Mouse (Mus musculus): ENCODE measurements around the gene Ank2. TPM values are rescaled to one million over a fixed set of nuclear protein-coding genes. Genes with fewer than 3 reads are reported as not detected.

Ank2 gene
- polyA plus RNA-seq, 1 experiment from 2014 or later, result 47.1 TPM

DNA sequence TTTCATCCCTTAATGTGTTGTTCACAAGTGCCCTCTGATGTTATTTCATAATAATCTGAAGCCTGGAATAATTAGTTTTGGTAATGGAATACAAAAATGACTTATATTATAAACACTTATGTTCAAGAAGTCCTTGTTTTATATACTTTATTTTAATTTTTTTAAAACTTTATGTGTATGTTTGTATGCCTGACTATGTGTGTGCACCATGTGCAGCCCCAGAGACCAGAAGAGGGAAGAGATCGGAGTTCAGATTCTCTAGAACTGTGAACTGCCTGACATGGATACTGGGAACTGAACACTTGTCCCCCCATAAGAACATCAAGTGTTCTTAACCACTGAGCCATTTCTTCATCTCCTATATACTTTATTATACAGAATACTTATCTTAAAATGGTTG lies 411.6 kb downstream of the Ank2 start:
- no peaks in the 10 kb centered on the region for H3K9me3 ChIP-seq
- WGBS, result 89% methylated on average over 1 of the region's 1 CpGs
- H3K27me3 ChIP-seq, result no peaks in the 10 kb centered on the region

DNA sequence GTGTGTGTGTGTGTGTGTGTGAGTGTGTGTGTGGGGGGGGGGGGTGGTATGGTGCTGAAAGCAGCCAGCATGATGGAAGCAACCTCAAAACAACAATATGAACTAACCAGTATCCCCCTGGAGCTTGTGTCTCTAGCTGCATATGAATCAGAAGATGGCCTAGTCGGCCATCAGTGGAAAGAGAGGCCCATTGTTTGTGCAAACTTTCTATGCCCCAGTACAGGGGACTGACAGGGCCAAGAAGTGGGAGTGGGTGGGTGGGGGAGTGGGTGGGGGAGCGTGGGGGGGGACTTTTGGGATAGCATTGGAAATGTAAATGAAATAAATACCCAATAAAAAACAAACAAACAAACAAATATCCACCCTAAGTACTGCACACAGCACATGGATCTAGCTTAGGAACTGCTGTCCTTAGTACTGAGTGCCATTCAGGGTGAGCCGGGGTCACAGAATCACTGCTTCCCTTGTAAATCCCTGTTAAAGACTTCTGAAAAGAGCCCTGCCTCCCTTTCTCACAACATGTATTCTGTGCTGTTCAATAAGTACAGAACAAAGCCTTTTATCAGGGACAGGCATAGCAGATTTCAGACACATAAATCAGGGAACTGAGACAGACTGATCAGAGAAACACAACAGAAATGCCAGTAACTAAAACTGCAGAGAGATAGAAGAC lies 412.2 kb downstream of the Ank2 start:
- H3K9me3 ChIP-seq, result no peaks in the 10 kb centered on the region
- no peak overlapping the region for H3K4me3 ChIP-seq
- 59% methylated on average over 3 of the region's 3 CpGs for WGBS
- ATAC-seq (ENCODE audit: insufficient number of reproducible peaks, insufficient read depth, low FRiP score, low TSS enrichment), result no peak
- H3K9ac ChIP-seq, result no peak overlapping the region
- H3K4me2 ChIP-seq (replicated peaks), result no peak overlapping the region
- H3K36me3 ChIP-seq, result no peaks in the 10 kb centered on the region
- no peaks in the 10 kb centered on the region for H3K27me3 ChIP-seq
- no peaks in the 10 kb centered on the region for H3K4me1 ChIP-seq
- no peak overlapping the region for H3K27ac ChIP-seq

More for the DNA sequence above, 411.6 kb downstream of the Ank2 start:
- H3K9ac ChIP-seq, result no peak overlapping the region
- H3K36me3 ChIP-seq, result no peaks in the 10 kb centered on the region
- no peak for ATAC-seq (ENCODE audit: insufficient number of reproducible peaks, insufficient read depth, low FRiP score, low TSS enrichment)
- no peak overlapping the region for H3K4me2 ChIP-seq (replicated peaks)
- no peaks in the 10 kb centered on the region for H3K4me1 ChIP-seq
- no peak overlapping the region for H3K4me3 ChIP-seq
- no peak overlapping the region for H3K27ac ChIP-seq

DNA sequence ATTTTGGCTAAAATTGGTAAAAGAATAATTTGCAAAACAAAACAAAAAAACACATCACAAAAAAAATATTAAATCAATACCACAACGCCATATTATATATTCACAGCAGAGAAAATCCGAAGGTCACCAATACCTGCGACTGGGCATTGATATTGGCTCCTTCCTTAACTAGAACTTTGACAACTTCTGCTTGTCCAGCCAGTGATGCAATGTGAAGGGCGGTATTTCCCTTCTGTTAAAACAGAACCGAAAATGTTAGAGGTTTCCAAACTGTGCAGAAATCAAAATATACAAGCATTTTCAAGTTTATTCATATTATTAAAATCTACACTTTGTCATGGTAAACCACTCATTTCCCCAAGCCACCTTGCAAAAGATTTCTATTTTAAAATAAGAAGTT lies 421.8 kb downstream of the Ank2 start:
- no peaks in the 10 kb centered on the region for H3K9me3 ChIP-seq
- H3K9ac ChIP-seq, result no peak overlapping the region
- H3K27me3 ChIP-seq, result no peaks in the 10 kb centered on the region
- no peak for ATAC-seq (ENCODE audit: insufficient number of reproducible peaks, insufficient read depth, low FRiP score, low TSS enrichment)
- WGBS, result 92% methylated on average over 5 of the region's 5 CpGs
- no peaks in the 10 kb centered on the region for H3K36me3 ChIP-seq
- H3K4me1 ChIP-seq, result no peaks in the 10 kb centered on the region
- no peak overlapping the region for H3K4me3 ChIP-seq
- no peak overlapping the region for H3K27ac ChIP-seq
- no peak overlapping the region for H3K4me2 ChIP-seq (replicated peaks)

DNA sequence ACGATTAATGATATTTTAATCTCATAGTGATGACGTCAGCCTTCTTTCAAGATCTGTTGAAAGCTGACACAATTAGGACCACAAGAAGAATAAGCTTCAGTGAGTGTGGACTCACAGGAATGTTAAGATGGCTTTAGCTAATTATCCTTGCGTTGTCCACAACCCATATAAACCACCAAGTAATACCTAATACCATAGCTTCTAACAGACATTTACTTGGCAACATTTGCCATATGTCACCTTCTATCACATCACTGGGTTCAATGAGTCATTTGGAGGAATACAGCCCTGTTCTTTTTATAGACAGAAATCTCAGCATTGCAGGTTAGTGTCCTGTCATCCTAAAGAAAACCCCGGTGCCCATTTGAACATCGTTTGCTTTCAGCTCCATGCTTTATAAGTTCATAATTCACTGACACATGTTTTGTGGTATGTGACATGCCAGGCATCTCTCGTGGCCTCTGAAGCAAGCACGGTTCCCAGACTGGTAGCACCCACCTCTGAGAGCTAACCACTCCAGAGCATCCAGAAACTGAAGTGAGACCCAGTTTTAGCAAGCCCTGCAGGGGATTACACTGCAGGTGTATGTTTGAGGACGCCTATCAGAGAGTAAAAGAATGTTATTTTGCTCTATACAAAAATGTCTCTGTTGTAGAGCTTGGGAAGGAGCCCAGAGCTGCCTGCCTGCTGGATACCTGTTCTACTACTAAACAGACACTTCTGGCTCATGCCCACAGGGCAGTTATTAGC lies 423.4 kb downstream of the Ank2 start:
- Histone ChIP-seq H3K4me2 (replicated peaks) (no peak overlapping the region), H3K27ac (no peak overlapping the region), H3K27me3 (no peaks in the 10 kb centered on the region), H3K4me3 (no peak overlapping the region), H3K9me3 (no peaks in the 10 kb centered on the region), H3K9ac (no peak overlapping the region), H3K4me1 (no peaks in the 10 kb centered on the region), H3K36me3 (no peaks in the 10 kb centered on the region)
- ATAC-seq (ENCODE audit: insufficient number of reproducible peaks, insufficient read depth, low FRiP score, low TSS enrichment), result no peak
- 78% methylated on average over 8 of the region's 8 CpGs for WGBS

DNA sequence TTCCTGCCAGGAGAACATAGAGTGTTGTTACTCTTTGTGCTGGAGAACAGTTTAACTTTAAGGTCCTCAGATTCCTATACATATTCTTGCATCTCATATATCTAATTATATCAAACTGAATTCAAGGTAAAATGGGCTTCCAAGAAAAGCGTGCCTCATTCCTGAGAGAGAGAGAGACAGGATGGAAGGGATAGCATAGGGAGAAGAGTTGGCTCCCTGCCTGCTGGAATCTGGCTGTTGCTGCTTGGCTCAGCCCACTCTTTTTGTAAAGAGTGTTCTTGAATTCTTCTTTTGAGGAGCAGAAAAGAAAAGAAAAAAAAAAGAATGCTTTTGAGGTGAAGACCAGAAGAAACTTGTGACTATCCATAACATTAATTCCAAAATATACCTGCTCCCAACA lies 427.7 kb downstream of the Ank2 start:
- no peak overlapping the region for H3K9ac ChIP-seq

DNA sequence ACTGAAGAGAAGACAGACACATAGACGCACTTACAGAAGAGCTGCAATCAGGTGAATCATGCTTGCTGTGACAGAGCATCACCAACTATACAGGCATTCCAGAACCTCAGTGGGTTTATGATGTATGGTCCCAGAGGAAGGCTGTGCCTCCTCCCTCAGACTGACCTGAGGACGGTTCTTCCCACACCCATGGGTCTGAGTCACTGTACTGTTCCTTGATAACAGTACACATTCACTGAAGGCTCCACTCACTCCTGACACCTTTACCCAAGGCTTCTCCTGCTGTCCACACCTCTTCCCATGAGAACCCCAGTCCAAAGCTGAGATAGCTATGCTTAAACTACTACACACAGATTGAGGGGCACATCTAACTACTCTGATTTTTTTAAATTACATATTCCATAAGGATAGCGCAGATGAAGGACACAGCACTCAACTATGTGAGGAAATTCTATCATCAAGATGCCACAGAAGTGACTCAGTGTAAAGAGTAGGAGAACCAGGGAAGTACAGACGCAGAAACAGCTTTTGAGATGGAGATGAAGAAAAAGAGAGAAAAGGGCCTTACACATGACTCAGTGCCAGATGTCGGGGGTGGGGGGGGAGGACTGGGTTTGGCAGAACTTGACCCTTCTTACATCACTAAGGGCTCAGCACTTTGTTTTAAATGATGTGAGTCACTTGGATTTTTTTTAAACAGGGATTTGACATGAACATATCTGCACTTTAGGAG lies 435.3 kb downstream of the Ank2 start:
- Histone ChIP-seq H3K36me3 (no peaks in the 10 kb centered on the region), H3K27me3 (no peaks in the 10 kb centered on the region), H3K9ac (no peak overlapping the region), H3K4me1 (no peaks in the 10 kb centered on the region), H3K4me2 (replicated peaks) (no peak overlapping the region), H3K27ac (no peak overlapping the region), H3K9me3 (no peaks in the 10 kb centered on the region), H3K4me3 (no peak overlapping the region)
- no peak for ATAC-seq (ENCODE audit: insufficient number of reproducible peaks, insufficient read depth, low FRiP score, low TSS enrichment)
- WGBS, result 85% methylated on average over 5 of the region's 5 CpGs

More for the DNA sequence above, 427.7 kb downstream of the Ank2 start:
- no peak overlapping the region for H3K27ac ChIP-seq
- WGBS, result 83% methylated on average over 1 of the region's 1 CpGs
- H3K4me3 ChIP-seq, result no peak overlapping the region
- ATAC-seq (ENCODE audit: insufficient number of reproducible peaks, insufficient read depth, low FRiP score, low TSS enrichment), result no peak
- H3K4me1 ChIP-seq, result no peaks in the 10 kb centered on the region
- no peaks in the 10 kb centered on the region for H3K9me3 ChIP-seq
- no peaks in the 10 kb centered on the region for H3K27me3 ChIP-seq
- H3K4me2 ChIP-seq (replicated peaks), result no peak overlapping the region
- H3K36me3 ChIP-seq, result no peaks in the 10 kb centered on the region

DNA sequence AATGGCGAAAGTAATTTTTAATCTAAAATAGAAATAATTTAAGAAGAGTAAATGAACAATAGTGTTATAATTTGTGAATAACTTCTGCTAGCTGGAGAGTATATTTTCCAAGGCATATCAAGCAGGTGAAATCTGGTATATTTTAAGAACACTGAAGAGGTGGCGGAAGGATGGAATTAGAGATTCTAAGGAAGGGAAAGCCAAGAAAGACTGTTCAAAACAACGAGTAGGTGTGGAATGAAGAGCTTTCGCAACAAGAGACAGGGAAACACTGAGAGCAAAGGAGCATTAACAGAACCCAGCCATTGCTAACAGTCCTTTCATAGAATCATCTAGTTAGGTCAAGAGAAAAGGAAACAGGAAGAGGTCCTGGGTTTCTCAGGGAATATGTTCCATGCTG lies 439.5 kb downstream of the Ank2 start:
- Histone ChIP-seq H3K27ac (no peak overlapping the region), H3K9ac (no peak overlapping the region), H3K9me3 (no peaks in the 10 kb centered on the region), H3K4me3 (no peak overlapping the region), H3K36me3 (no peaks in the 10 kb centered on the region), H3K4me2 (replicated peaks) (no peak overlapping the region), H3K4me1 (no peaks in the 10 kb centered on the region), H3K27me3 (no peaks in the 10 kb centered on the region)
- ATAC-seq (ENCODE audit: insufficient number of reproducible peaks, insufficient read depth, low FRiP score, low TSS enrichment), result no peak
- WGBS, result 89% methylated on average over 4 of the region's 4 CpGs

DNA sequence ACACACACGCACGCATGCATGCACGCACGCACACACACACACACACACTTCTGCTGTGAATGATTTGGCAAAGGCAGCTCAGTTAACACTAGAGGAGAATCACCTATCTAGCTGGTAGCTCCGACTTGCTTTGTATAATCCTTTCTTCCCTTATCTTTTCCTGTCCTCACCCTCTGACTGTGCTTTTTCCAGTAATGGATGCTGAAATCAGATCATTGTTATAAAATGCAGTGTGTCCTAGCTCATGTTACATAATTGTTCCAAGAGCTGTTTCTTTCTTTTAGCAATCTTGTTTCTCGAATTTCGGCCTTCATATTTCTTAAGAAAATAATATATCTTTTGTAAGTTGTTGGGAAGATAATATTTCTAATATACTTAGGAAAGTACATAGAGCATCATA lies 457.9 kb downstream of the Ank2 start:
- ATAC-seq (ENCODE audit: insufficient number of reproducible peaks, insufficient read depth, low FRiP score, low TSS enrichment), result no peak
- no peak overlapping the region for H3K4me2 ChIP-seq (replicated peaks)
- no peak overlapping the region for H3K4me3 ChIP-seq
- 76% methylated on average over 7 of the region's 7 CpGs for WGBS
- H3K36me3 ChIP-seq, result peaks cover 3% of the 10 kb centered on the region; the same call in 1 of the 2 replicates
- H3K27me3 ChIP-seq, result no peaks in the 10 kb centered on the region
- H3K4me1 ChIP-seq, result peaks cover 2% of the 10 kb centered on the region; the same call in 1 of the 2 replicates
- no peaks in the 10 kb centered on the region for H3K9me3 ChIP-seq
- no peak overlapping the region for H3K27ac ChIP-seq
- H3K9ac ChIP-seq, result no peak overlapping the region

DNA sequence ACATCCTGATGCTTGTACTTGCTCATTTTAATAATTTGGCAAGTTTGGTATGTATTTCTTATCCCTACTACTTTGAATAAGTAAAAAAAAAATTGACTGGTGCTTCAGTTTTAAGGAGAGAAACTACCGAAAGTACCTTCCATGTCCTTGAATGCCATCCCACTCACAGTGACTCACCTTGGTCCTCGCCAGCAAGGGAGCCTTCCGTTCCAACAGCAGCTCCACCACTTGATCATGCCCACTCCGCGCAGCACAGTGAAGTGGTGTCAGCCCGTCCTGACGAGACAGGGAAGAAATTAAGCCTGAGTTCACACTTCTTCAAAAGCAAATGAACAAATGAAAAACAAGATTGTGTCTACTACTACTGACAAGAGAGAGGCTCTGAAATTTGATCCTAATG lies 460.6 kb downstream of the Ank2 start:
- ATAC-seq (ENCODE audit: insufficient number of reproducible peaks, insufficient read depth, low FRiP score, low TSS enrichment), result no peak
- Histone ChIP-seq H3K4me1 (peaks cover 2% of the 10 kb centered on the region; the same call in 1 of the 2 replicates), H3K27ac (no peak overlapping the region), H3K36me3 (no peaks in the 10 kb centered on the region), H3K4me2 (replicated peaks) (no peak overlapping the region), H3K9me3 (no peaks in the 10 kb centered on the region), H3K27me3 (no peaks in the 10 kb centered on the region), H3K9ac (no peak overlapping the region), H3K4me3 (no peak overlapping the region)
- 70% methylated on average over 7 of the region's 7 CpGs for WGBS

DNA sequence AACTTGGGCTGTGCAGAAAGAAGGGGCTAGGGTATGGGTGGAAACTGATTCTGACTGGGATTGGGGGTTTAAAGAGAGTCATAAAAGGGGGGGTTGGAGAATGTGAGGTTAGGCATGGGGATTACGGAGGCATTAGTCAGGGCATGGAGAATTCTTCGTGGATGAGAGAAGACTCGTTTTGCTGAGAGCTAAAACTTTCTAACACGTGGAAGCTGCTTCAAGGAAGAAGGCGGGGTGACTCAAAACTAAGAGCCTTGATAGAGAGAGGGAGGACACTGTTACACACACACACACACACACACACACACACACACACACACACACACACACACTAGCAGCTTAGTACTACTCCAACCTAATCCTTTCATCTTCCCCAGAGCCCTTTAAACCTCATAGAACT lies 463.0 kb downstream of the Ank2 start:
- 74% methylated on average over 4 of the region's 5 CpGs for WGBS
- Histone ChIP-seq H3K27me3 (no peaks in the 10 kb centered on the region), H3K9me3 (no peaks in the 10 kb centered on the region), H3K27ac (no peak overlapping the region), H3K4me1 (peaks cover under 1% of the 10 kb centered on the region; the same call in 1 of the 2 replicates), H3K9ac (no peak overlapping the region), H3K4me3 (no peak overlapping the region), H3K36me3 (0 out of 2 replicates have a peak, but pooled peaks cover 4% of the 10 kb centered on the region), H3K4me2 (replicated peaks) (no peak overlapping the region)
- no peak for ATAC-seq (ENCODE audit: insufficient number of reproducible peaks, insufficient read depth, low FRiP score, low TSS enrichment)

DNA sequence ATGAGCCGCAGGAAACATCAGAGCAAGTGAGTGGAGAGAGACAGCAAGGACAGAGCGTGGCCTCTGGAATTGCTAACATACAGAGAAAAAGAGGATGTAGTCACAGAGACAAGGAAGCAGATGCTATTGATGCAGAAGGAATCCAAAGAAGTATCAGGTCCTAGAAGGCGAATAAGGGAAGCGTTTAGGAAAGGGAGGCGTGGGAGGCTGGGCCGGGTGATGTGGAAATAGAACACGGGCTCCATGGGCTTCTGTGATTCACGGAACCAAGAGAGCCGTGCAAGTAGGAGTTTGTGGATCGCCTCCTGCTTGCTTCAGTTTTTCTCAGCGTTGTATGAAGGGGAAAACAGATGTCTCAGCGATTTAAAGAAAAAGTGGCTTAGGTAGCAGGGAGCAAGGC lies 463.6 kb downstream of the Ank2 start:
- no peak overlapping the region for H3K4me3 ChIP-seq
- WGBS, result 87% methylated on average over 12 of the region's 12 CpGs
- H3K4me2 ChIP-seq (replicated peaks), result no peak overlapping the region
- no peak overlapping the region for H3K27ac ChIP-seq
- H3K27me3 ChIP-seq, result no peaks in the 10 kb centered on the region
- H3K9ac ChIP-seq, result no peak overlapping the region
- H3K9me3 ChIP-seq, result no peaks in the 10 kb centered on the region
- 0 out of 2 replicates have a peak, but pooled peaks cover 4% of the 10 kb centered on the region for H3K36me3 ChIP-seq
- H3K4me1 ChIP-seq, result no peaks in the 10 kb centered on the region
- no peak for ATAC-seq (ENCODE audit: insufficient number of reproducible peaks, insufficient read depth, low FRiP score, low TSS enrichment)

DNA sequence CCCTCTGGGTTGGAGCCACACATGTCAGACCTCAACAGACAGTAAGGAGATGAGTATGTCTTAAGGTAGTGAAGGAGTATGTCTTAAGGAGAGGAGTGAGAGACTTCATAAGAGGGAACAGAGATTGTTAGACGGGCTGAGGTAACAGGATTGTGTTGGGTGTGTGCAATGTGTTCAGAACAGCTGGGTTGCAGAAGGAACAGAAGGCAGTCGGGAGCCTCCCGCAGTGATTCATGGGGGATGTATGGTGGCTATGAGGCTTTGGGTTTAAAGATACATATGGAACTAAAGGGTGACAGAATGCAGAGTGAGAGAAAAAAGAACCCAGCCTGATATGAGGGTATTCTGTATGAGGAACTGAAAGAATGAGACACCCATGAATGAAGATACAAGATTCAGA lies 464.2 kb downstream of the Ank2 start:
- 93% methylated on average over 3 of the region's 3 CpGs for WGBS

More for the DNA sequence above, 464.2 kb downstream of the Ank2 start:
- H3K4me1 ChIP-seq, result no peaks in the 10 kb centered on the region
- no peak overlapping the region for H3K27ac ChIP-seq
- no peak overlapping the region for H3K4me2 ChIP-seq (replicated peaks)
- ATAC-seq (ENCODE audit: insufficient number of reproducible peaks, insufficient read depth, low FRiP score, low TSS enrichment), result no peak
- H3K9me3 ChIP-seq, result no peaks in the 10 kb centered on the region
- H3K27me3 ChIP-seq, result no peaks in the 10 kb centered on the region
- no peak overlapping the region for H3K9ac ChIP-seq
- no peak overlapping the region for H3K4me3 ChIP-seq
- H3K36me3 ChIP-seq, result 0 out of 2 replicates have a peak, but pooled peaks cover 4% of the 10 kb centered on the region
